Mouse (Mus musculus) olfactory bulb, adult 2 months (tissue): ENCODE measurements around the gene Fis1.

Experiments
- CTCF ChIP-seq: fragments of 200-500 bp; IDR thresholded peaks from 2 replicates; pipeline ENCODE4 v1.5.1; 2012; ENCODE audit warnings: low read depth, mild to moderate bottlenecking, low read length, moderate library complexity; ENCODE audit not compliant: insufficient read depth
- POLR2A ChIP-seq: fragments of 200-500 bp; IDR thresholded peaks from 2 replicates; pipeline ENCODE4 v1.6.1; 2012; ENCODE audit warnings: mild to moderate bottlenecking, low read depth, low read length, moderate library complexity; ENCODE audit not compliant: insufficient read depth

DNA sequence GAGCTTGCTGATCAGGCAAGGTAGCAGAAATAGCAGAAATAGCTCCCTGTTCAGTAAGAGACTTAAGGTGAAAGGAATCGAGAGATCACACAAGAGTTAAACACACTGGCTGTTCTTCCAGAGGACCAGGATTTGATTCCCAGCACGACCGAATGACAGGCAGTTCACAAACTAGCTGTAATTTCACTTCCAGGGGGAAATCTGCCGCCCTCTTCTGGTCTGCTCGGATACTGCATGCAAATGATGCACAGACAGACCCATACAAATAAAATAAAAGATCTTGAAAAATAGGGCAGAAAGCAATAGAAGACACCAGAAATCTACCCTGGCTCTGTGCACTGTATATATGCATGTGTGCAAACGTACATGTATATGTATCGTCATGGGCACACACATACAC is 47.4 kb upstream of the Fis1 start:
- TF ChIP-seq CTCF: no peak
- TF ChIP-seq POLR2A: no peak
